Mouse (Mus musculus): ENCODE results near the gene Nrp1.

DNA sequence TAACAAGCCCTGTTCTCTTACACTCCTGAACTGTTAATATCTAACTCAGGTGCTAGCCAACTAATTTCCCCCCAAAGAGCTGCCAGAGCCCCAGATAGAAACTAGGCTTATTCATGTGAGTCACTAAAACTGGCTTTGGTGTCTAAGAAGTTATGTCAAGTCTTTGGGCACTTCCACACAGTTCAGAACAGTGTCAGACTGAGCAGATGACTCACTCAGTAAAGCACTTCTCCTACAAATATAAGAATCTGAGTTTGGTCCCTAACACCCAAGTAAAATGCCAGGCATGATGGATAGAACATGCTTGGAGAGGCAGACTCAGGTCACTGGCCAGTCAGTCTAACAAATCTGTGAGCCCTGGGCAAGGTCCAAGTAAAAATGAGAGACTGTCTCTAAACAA is 65.4 kb downstream of the Nrp1 start:
- TF ChIP-seq POLR2A (IDR thresholded peaks at IDR 0.05; ENCODE audit: low read depth, low read length): no peak
- TF ChIP-seq ZNF384 (IDR thresholded peaks at IDR 0.05; ENCODE audit: low read depth, low read length): no peak
- no peak for TF ChIP-seq ETS1 (conservative IDR thresholded peaks at IDR 0.05; ENCODE audit: low read depth, low read length)

All from CH12.LX (cell line).